Mouse (Mus musculus) bone marrow macrophage, adult 2 months (primary cell): ENCODE measurements around the gene Nsun2.

ENCODE experiments used
- CTCF ChIP-seq: IDR thresholded peaks from 2 replicates; pipeline ENCODE4 v1.5.1; 2012; ENCODE audit warnings: low read depth, mild to moderate bottlenecking, low read length, moderate library complexity
- POLR2A ChIP-seq: IDR thresholded peaks from 2 replicates; pipeline ENCODE4 v1.6.1; 2012; ENCODE audit warnings: mild to moderate bottlenecking, low read depth, low read length, borderline replicate concordance

- TF ChIP-seq POLR2A (no peak), CTCF (no peak)
Measured at GRCm38 (mm10) chr13:69507666-69508065, 25.9 kb upstream of the Nsun2 start.
